Mouse (Mus musculus): ENCODE results near the gene Xdh.

DNA sequence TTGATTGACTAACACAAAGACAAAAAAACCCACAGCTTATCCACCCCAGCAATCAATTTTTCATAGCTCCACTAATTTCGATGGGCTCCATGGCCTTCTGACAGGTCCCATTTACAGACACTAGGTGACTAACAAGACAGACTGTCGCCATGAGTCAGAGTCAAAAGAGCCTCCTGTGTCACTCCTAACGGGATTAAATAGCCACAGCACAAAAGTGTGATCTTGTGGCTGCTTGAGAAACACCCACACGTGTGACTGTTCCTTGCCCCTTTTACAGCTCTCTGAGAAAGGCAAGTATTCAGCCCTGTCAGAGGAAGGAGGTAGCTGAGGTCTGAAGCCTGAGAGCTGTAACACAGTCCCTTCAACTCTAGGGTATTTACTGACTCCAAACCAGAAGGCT lies 96.3 kb downstream of the Xdh start:
- no peak for TF ChIP-seq CTCF (IDR thresholded peaks at IDR 0.05)
- TF ChIP-seq POLR2A (IDR thresholded peaks at IDR 0.05; ENCODE audit: insufficient read depth, low read depth, low read length) = no peak
- no peak for TF ChIP-seq EP300 (IDR thresholded peaks at IDR 0.05; ENCODE audit: insufficient read depth, low read depth, low read length)
